Mouse (Mus musculus) cerebellum, adult (tissue): ENCODE results near the gene Igsf21.

Experiments used
- ATAC-seq: cut with Nextera tagmentation; 2 replicates; pipeline ENCODE4 v1.9.2; 2017; ENCODE audit warnings: mild to moderate bottlenecking, moderate library complexity, mixed read lengths; ENCODE audit not compliant: insufficient number of reproducible peaks, low FRiP score, low TSS enrichment

The Igsf21 gene

DNA sequence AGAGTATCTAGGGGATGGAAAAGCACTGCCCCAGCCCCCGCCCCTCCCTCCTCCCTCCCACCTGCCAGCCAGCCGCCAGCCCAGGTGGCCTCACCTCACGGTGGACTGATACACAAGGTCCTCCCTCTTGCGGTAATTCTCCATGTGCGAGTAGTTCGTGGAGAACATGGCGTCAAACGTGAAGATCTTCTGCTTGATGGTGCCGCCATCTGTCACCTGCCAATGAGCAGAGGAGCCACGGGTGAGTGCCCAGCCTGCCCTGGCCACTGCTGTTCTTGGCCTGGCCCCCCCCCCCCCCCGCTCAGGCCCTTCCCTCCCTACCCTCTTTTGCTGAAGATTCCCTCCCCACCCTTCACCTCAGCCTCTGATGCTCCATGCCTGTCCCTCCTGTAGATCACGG is 139.4 kb downstream of the Igsf21 start:
- no peak for ATAC-seq

GRCm38 (mm10) chr4:140104795-140105194 is 141.8 kb downstream of the Igsf21 start:
- no peak for ATAC-seq

DNA sequence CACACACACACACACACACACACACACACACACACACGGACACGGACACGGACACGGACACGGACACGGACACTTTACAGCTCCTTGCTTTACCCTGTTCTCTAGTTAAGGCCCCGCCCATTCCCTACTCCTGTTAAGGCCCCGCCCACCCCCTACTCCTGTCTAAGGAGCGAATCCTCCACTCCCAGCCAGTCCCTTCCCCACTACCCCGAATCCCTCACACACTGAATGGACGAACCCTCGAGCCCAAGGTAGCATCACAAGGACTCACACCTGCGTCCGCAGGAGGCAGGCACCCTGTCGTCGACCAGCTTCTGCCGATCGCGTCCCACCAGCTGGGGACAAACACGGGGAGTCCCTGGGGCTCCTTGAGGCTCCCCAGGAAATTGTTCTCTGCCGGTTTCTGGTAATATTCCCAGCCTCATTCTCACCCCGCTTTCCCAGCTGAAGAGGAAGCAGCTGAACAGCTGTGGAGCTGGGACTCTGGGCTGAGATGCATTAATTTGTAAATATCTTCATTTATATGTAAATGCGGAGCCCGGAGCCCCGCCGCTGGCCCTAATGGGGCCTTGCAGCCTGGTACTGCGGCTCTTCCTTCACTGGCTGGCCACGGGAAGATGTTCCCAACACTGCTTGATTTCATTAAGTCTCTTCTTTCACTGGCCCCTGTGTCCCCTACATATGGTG is 143.1 kb downstream of the Igsf21 start:
- ATAC-seq: no peak

- no peak for ATAC-seq
Measured at GRCm38 (mm10) chr4:140102581-140103200, 143.9 kb downstream of the Igsf21 start.

DNA sequence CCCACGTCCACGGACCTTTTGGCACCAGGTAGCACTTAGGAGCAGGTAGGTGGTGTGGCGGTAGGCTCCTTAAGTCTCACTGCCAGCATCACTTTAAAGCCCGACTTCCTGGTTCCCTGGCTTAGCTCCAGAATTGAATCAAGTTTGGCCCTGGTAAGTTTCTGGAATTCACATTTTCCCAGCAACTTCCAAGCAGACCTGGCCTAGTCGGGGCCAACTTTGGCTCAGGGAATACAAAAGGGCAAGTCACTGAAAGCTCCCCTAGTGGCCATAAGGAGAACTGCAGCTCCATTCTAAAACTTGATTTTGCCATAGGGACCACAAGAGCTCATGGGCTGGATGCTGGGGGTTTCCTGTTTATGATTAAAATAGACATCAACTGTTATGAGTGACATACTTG is 145.5 kb downstream of the Igsf21 start:
- no peak for ATAC-seq

DNA sequence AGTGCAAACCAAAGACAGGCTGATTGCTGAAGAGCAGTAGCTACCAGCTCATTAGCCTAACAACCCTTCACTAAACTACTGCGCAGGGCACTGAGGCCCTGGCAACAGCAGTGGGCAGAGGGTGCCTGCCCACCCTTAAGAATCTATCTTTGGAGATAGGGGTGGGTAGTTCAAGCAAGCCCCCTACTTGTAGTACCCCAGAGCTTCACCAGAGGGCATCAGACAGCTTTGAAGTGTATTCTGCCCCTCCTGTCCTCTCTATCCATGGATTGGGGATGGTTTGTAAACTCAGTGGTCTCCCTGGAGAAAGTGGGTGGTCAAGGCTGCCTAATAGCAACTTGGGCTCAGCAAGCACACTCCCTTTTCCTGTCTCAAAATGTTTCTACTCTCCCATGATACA is 146.4 kb downstream of the Igsf21 start:
- ATAC-seq: no peak

DNA sequence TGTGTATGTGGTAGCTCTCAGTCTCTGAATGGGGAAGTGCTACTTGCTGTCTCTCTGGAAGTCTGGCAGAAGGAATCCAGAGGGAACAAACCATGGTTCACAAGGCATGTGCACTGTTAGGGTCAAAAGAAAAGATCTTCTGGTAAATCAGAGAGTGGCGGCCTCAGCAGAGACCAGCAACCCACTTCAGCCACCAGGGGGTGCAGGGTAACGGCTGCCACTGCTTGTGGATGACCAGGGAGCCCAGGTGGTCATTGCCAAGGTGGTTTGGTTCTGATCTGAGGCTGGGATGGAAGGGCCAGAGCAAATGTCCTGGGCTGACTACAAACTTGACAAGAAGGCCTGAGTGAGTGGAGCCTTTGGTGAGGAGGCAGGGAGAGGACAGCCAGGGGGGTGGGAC is 150.3 kb downstream of the Igsf21 start:
- ATAC-seq: no peak

GRCm38 (mm10) chr4:140094835-140095234 is 151.7 kb downstream of the Igsf21 start:
- no peak for ATAC-seq

DNA sequence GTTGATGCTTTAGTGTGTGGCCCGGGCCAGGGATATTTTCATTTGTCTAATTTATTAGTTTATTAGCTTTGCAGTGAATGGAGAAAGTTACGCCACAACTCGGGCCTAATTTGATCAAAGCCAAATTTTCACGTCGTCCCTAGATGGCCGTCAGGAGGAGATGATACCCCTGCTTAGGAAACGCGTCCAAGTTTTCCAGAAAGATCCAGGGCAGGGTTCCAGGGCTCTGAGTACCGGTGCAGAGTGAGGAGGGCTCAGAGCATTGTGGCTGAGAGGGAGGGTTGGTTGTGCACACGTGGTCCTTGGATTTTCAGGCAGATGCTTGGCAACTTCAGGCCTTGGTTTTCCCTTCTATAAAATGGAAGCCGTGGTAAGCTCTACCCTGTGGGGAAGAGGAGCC is 154.2 kb downstream of the Igsf21 start:
- ATAC-seq: no peak

GRCm38 (mm10) chr4:140091693-140092092 is 154.9 kb downstream of the Igsf21 start:
- no peak for ATAC-seq

DNA sequence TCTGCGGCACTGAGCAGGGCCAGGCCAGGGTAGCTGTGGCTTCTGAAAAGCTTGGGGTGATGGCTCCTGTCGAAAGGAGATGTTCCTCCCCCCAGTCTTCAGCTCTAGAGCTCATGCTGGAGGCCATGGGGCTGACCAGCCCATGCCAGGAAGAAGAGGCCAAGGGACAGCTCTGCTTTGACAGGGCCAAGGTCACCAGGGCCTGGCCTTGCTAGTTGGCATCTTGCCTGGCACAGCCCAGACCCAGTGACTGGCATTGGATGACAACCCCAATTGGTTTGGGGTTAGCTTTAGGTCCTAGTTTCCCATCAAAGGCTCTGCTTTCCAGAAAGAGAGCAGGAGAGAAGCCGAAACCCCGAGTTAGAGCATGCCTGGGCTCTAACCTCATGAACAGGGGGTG is 156.9 kb downstream of the Igsf21 start:
- ATAC-seq: no peak

GRCm38 (mm10) chr4:140088711-140089440 is 157.7 kb downstream of the Igsf21 start:
- ATAC-seq: no peak

DNA sequence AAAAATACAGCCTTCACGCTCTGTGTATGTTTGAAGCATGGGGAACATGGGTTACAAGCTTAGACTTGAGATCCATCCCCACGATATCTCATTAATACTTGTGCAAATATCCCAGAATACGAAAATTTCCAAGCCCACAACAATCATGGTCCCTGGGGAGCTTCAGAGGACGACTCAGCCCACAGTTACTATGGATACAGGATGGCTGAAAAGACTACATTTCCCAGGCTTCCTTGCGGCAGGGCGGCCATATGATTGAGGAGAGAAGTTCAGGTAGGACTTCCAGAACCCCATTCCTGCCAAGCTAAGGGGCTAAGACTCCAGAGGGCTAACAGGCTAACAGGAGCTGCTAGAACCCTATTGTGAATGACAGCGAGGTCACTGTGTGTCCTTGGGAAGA is 160.4 kb downstream of the Igsf21 start:
- ATAC-seq: no peak

GRCm38 (mm10) chr4:140084521-140085011 is 162.0 kb downstream of the Igsf21 start:
- peak; percentile 65 for ATAC-seq

DNA sequence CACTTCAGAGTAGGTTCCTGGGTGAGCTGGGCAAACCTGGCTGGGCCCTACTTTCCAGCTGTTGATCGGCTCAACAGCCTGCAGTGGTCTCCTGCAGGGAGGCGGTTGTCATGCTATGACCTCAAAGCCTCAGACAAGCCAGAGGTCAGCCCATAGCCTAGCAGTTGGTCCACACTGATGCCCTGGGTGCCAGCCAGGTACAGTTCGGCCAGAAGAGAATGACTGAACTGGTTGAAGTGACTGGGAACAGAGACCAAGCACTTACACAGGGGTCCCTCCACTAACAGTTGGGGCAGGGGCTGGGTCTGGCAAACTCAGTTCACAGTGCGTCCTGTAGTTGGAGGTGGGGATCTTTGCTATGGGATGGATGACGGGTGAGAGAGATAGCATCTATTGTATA is 162.5 kb downstream of the Igsf21 start:
- ATAC-seq: no peak

DNA sequence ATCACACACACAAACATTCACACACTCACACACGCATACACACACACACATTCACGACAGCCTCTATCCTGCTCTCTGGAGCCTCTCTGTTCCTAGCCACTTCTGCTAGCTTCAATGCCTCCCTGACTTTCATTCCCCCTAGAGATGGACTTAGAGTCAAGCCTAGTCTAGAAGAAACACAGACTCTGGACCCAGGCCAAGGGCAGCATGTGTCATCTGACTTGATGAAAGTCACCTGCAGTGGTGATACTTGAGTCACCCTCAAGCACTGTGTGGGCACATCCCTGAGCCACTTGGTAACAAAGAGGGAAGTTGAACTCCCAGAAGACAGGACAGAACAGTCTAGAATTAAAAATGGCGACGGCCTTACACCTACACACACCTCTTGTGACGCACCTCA is 168.2 kb downstream of the Igsf21 start:
- ATAC-seq: no peak

DNA sequence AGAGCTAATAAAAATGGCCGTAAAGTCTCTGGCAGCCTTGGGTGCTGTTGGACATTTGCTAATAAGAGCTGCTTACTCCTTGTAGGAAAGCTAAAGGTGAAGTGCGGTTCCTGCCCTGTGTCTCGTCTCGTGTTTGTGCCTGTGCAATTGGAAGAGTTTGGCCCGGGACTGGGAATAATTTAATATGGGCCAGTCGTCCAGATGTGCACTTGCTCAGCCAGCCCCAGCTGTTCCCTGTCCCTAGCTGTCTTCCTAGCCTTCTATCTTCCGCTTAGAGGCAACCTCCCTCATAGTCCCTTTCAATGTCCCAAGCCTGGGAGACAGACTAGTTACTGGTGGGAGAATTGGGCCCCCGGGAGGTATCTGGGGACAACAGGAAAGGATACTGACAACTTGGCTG is 169.0 kb downstream of the Igsf21 start:
- no peak for ATAC-seq

- ATAC-seq: no peak
Measured at GRCm38 (mm10) chr4:140076852-140077563, 169.6 kb downstream of the Igsf21 start.

GRCm38 (mm10) chr4:140076428-140076827 is 170.2 kb downstream of the Igsf21 start:
- ATAC-seq: no peak

GRCm38 (mm10) chr4:140071047-140071446 is 175.5 kb downstream of the Igsf21 start:
- no peak for ATAC-seq

GRCm38 (mm10) chr4:140070331-140070652 is 176.3 kb downstream of the Igsf21 start:
- no peak for ATAC-seq
